Mouse (Mus musculus) activated CD4-positive, CD25-positive, alpha-beta regulatory T cell, adult 4 months (primary cell): ENCODE data around the gene Prr15l. TPM values are rescaled to one million over a fixed set of nuclear protein-coding genes. Genes with fewer than 3 reads are reported as not detected.
A peak's percentile ranks its signal among the peaks of the same experiment; 100 is the strongest.

Source experiments
- ATAC-seq: one replicate; pipeline ENCODE4 v1.8.0; 2017
- polyA plus RNA-seq, 2 experiments: library from polyadenylated mRNA; unstranded; fragments of 100-300 nt; shearing (Covaris generic); gene quantifications; one replicate each; pipeline ENCODE4 v1.2.1; 2017

Prr15l gene
- under 1 TPM in 1 of 2 experiments, not detected in 1; 0.15 TPM for polyA plus RNA-seq

- no peak for ATAC-seq
These were observed at the start of gene Prr15l for GRCm38 (mm10) chr11:96928088-96928487. Prr15l (plus strand) TSS chr11:96928104.

- ATAC-seq, result no peak
These were observed 49.2 kb upstream of the Prr15l start for GRCm38 (mm10) chr11:96878715-96879114.

- ATAC-seq, result no peak
These were observed 48.5 kb upstream of the Prr15l start for GRCm38 (mm10) chr11:96879359-96879758.

GRCm38 (mm10) chr11:96880296-96880695, 47.6 kb upstream of the Prr15l start:
- ATAC-seq, result no peak

- ATAC-seq, result no peak
These were observed 42.0 kb upstream of the Prr15l start for GRCm38 (mm10) chr11:96885901-96886340.

GRCm38 (mm10) chr11:96886942-96887546, 40.9 kb upstream of the Prr15l start:
- no peak for ATAC-seq

GRCm38 (mm10) chr11:96891784-96892527, 35.9 kb upstream of the Prr15l start:
- ATAC-seq, result no peak

- no peak for ATAC-seq
These were observed 34.6 kb upstream of the Prr15l start for GRCm38 (mm10) chr11:96893203-96893842.

GRCm38 (mm10) chr11:96895886-96896285, 32.0 kb upstream of the Prr15l start:
- no peak for ATAC-seq

- no peak for ATAC-seq
These were observed 28.2 kb upstream of the Prr15l start for GRCm38 (mm10) chr11:96899449-96900306.

GRCm38 (mm10) chr11:96901332-96901731, 26.6 kb upstream of the Prr15l start:
- no peak for ATAC-seq

GRCm38 (mm10) chr11:96902639-96903635, 25.0 kb upstream of the Prr15l start:
- ATAC-seq, result no peak

GRCm38 (mm10) chr11:96906431-96907161, 21.3 kb upstream of the Prr15l start:
- no peak for ATAC-seq

- no peak for ATAC-seq
These were observed 19.3 kb upstream of the Prr15l start for GRCm38 (mm10) chr11:96908594-96908993.

- ATAC-seq, result peak; percentile 68
These were observed 17.9 kb upstream of the Prr15l start for GRCm38 (mm10) chr11:96910003-96910402.

- ATAC-seq, result peak; percentile 18
These were observed 15.2 kb upstream of the Prr15l start for GRCm38 (mm10) chr11:96912682-96913081.

GRCm38 (mm10) chr11:96916044-96916884, 11.6 kb upstream of the Prr15l start, which contains the start of gene Cdk5rap3:
Cdk5rap3 (minus strand) TSS chr11:96916496.
- peak; percentile 97 for ATAC-seq

GRCm38 (mm10) chr11:96916885-96917396, 11.0 kb upstream of the Prr15l start:
- no peak for ATAC-seq

GRCm38 (mm10) chr11:96917415-96917814, 10.5 kb upstream of the Prr15l start:
- ATAC-seq, result no peak
